Mouse (Mus musculus): ENCODE data around the gene Stil. TPM values are rescaled to one million over a fixed set of nuclear protein-coding genes. Genes with fewer than 3 reads are reported as not detected.

The Stil gene
- polyA plus RNA-seq, 1 experiment from 2014 or later, result 23.0 TPM

GRCm38 (mm10) chr4:115079821-115080349, 79.9 kb downstream of the Stil start:
- ATAC-seq (ENCODE audit: low FRiP score), result peak; percentile 20
- no peak overlapping the region for H3K4me3 ChIP-seq (ENCODE audit: low read depth, low read length)
- no peaks in the 10 kb centered on the region for H3K36me3 ChIP-seq (ENCODE audit: control insufficient read depth, insufficient read depth, low read length)
- peak overlapping the region; percentile 3; the same call in 1 of the 2 replicates for H3K27ac ChIP-seq (ENCODE audit: low read depth, low read length)
- DNase-seq (ENCODE audit: low spot score), result no peak
- no peak overlapping the region for H3K4me2 ChIP-seq (replicated peaks; ENCODE audit: low read depth, low read length)
- H3K4me1 ChIP-seq (replicated peaks; ENCODE audit: control insufficient read depth, insufficient read depth, low read length), result peaks cover 5% of the 10 kb centered on the region
- H3K9ac ChIP-seq (ENCODE audit: low read depth, low read length), result no peak overlapping the region
- no peaks in the 10 kb centered on the region for H3K9me3 ChIP-seq (ENCODE audit: control insufficient read depth, low read length)
- 0 out of 2 replicates have a peak, but pooled peaks cover 2% of the 10 kb centered on the region for H3K27me3 ChIP-seq (ENCODE audit: control insufficient read depth, insufficient read depth, low read length)
- WGBS, result 19% methylated on average over 5 of the region's 5 CpGs

DNA sequence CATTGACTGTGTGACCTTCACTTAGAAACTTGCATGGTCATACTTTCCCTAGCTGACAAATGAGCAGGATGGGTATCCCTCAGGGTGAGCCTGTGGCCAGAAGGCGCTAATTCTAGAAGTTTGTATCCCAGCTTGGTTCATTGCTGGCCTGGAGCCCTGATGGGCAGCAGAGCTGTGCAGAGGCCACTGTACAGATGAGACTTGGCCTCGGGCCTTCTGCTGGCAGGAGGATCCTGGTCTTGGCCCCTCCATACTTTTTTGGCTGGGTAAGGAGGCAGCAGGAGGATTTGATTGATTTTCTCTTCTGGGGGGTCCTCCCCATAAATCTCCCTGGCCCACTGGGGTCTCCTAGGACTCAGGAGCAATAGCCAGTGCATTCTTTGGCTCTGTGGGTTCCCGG, 83.1 kb downstream of the Stil start:
- Histone ChIP-seq H3K9ac (ENCODE audit: low read depth, low read length) (no peak overlapping the region), H3K9me3 (ENCODE audit: control insufficient read depth, low read length) (no peaks in the 10 kb centered on the region), H3K27ac (ENCODE audit: low read depth, low read length) (no peak overlapping the region), H3K27me3 (ENCODE audit: control insufficient read depth, insufficient read depth, low read length) (peaks cover 2% of the 10 kb centered on the region; the same call in 1 of the 2 replicates), H3K4me2 (replicated peaks; ENCODE audit: low read depth, low read length) (no peak overlapping the region), H3K4me1 (replicated peaks; ENCODE audit: control insufficient read depth, insufficient read depth, low read length) (peaks cover 5% of the 10 kb centered on the region), H3K36me3 (ENCODE audit: control insufficient read depth, insufficient read depth, low read length) (no peaks in the 10 kb centered on the region), H3K4me3 (ENCODE audit: low read depth, low read length) (no peak overlapping the region)
- no peak for DNase-seq (ENCODE audit: low spot score)
- 90% methylated on average over 3 of the region's 3 CpGs for WGBS
- no peak for ATAC-seq (ENCODE audit: low FRiP score)

DNA sequence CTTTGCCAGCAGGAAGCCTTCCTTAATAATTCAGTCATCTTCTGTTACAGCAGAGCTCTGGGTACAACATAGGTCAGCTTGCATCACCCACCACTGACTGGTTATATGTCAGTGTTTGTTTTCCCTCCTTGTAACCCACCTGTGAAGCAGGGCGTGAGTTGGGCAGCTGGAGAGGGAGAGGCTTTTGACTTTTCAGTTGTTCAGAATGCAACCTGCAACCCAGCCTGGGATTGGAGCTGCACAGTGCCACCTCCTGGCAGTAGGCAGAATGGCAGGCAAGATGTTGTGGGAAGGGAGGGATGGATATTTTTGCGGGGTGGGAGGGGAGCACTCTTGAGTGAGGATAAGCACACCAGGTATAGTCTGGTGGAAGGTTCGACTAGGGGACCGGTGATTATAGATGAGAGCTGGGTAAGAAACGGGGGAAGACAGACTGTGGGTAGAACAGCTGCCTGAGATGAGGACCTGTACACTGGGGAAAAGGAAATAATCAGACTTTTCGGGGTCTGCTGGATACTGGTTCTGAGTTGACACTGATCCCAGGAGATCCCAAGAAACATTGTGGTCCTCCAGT, 85.7 kb downstream of the Stil start:
- Histone ChIP-seq H3K4me3 (ENCODE audit: low read depth, low read length) (no peak overlapping the region), H3K4me2 (replicated peaks; ENCODE audit: low read depth, low read length) (no peak overlapping the region), H3K4me1 (replicated peaks; ENCODE audit: control insufficient read depth, insufficient read depth, low read length) (no peaks in the 10 kb centered on the region), H3K36me3 (ENCODE audit: control insufficient read depth, insufficient read depth, low read length) (no peaks in the 10 kb centered on the region), H3K9ac (ENCODE audit: low read depth, low read length) (no peak overlapping the region), H3K27me3 (ENCODE audit: control insufficient read depth, insufficient read depth, low read length) (peaks cover 2% of the 10 kb centered on the region; the same call in 1 of the 2 replicates), H3K9me3 (ENCODE audit: control insufficient read depth, low read length) (no peaks in the 10 kb centered on the region), H3K27ac (ENCODE audit: low read depth, low read length) (no peak overlapping the region)
- ATAC-seq (ENCODE audit: low FRiP score) (peak; percentile 39), DNase-seq (ENCODE audit: low spot score) (peak; percentile 82)
- 22% methylated on average over 6 of the region's 6 CpGs for WGBS

DNA sequence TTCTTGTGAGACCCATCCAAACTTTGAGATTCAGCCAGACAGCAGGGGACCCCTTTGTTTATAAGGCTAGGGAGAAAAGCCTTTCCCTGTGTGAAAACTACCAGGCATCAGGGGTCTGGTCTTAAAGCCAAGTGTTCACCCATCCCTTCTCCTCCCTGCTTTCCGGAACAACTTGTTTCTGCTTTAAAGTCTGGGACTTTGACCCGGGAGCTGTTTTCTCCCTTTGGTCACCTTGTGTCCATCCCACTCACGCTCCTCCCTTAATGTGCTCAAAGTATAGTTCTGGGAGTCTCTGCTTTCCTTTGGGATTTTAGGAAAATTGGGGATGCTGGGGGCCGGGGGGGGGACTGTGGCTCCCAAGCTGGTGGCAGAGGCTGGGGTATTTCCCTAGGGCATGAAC, 86.3 kb downstream of the Stil start:
- no peak overlapping the region for H3K4me3 ChIP-seq (ENCODE audit: low read depth, low read length)
- DNase-seq (ENCODE audit: low spot score) (no peak), ATAC-seq (ENCODE audit: low FRiP score) (no peak)
- WGBS, result 74% methylated on average over 4 of the region's 4 CpGs
- no peaks in the 10 kb centered on the region for H3K4me1 ChIP-seq (replicated peaks; ENCODE audit: control insufficient read depth, insufficient read depth, low read length)
- H3K4me2 ChIP-seq (replicated peaks; ENCODE audit: low read depth, low read length), result no peak overlapping the region
- no peak overlapping the region for H3K9ac ChIP-seq (ENCODE audit: low read depth, low read length)
- no peaks in the 10 kb centered on the region for H3K36me3 ChIP-seq (ENCODE audit: control insufficient read depth, insufficient read depth, low read length)
- H3K27me3 ChIP-seq (ENCODE audit: control insufficient read depth, insufficient read depth, low read length), result peaks cover 2% of the 10 kb centered on the region; the same call in 1 of the 2 replicates
- H3K9me3 ChIP-seq (ENCODE audit: control insufficient read depth, low read length), result no peaks in the 10 kb centered on the region
- no peak overlapping the region for H3K27ac ChIP-seq (ENCODE audit: low read depth, low read length)

GRCm38 (mm10) chr4:115086763-115087415, 86.9 kb downstream of the Stil start:
- H3K9ac ChIP-seq (ENCODE audit: low read depth, low read length), result no peak overlapping the region
- H3K36me3 ChIP-seq (ENCODE audit: control insufficient read depth, insufficient read depth, low read length), result no peaks in the 10 kb centered on the region
- H3K27ac ChIP-seq (ENCODE audit: low read depth, low read length), result no peak overlapping the region
- H3K4me2 ChIP-seq (replicated peaks; ENCODE audit: low read depth, low read length), result no peak overlapping the region
- H3K27me3 ChIP-seq (ENCODE audit: control insufficient read depth, insufficient read depth, low read length), result peaks cover 2% of the 10 kb centered on the region; the same call in 1 of the 2 replicates
- no peaks in the 10 kb centered on the region for H3K9me3 ChIP-seq (ENCODE audit: control insufficient read depth, low read length)
- DNase-seq (ENCODE audit: low spot score), result no peak
- no peak for ATAC-seq (ENCODE audit: low FRiP score)
- 47% methylated on average over 3 of the region's 3 CpGs for WGBS
- no peaks in the 10 kb centered on the region for H3K4me1 ChIP-seq (replicated peaks; ENCODE audit: control insufficient read depth, insufficient read depth, low read length)
- H3K4me3 ChIP-seq (ENCODE audit: low read depth, low read length), result no peak overlapping the region

DNA sequence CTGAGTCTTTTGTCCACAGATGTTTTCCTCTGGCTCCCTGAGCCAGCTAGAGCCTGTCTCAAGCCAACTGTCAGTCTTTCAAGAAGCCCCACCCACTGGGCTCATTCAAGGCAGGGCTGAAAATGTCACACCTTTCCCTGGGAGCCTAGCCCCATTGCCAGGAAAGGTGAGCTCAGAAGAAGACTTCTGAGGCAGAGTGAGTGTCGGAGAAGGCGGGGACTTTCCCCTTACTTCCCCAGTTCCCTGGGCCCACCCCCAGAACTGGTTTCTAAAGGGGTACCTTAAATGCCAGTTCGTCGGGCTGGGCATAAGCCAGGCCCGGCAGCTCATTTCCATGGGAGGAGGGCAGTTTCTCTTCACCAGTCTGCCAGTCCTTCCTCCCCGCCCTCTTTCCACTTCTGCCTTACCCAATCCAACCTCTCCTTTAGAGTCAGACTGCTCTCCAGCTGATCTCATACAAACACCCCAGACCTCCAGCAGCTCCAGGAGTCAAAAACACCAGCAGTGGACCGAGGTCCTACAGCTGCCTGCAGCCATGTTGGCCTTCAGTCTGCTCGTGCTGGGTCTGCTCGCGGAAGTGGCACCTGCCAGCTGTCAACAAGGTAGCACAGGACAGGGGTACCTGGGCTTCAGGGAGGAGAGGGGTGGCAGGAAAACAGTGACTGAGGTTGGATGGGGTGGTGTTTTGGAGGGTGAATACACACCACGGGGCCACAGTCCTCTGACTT, 88.8 kb downstream of the Stil start, which contains the start of gene Pdzk1ip1:
Gene Pdzk1ip1, plus strand, starts transcription at position 98 of the 728 bp plus-strand sequence.
- H3K27me3 ChIP-seq (ENCODE audit: control insufficient read depth, insufficient read depth, low read length), result peaks cover 2% of the 10 kb centered on the region; the same call in 1 of the 2 replicates
- H3K9me3 ChIP-seq (ENCODE audit: control insufficient read depth, low read length), result no peaks in the 10 kb centered on the region
- H3K9ac ChIP-seq (ENCODE audit: low read depth, low read length), result no peak within 1 kb of the TSS

GRCm38 (mm10) chr4:115090592-115090991, 90.6 kb downstream of the Stil start:
- Histone ChIP-seq H3K36me3 (ENCODE audit: control insufficient read depth, insufficient read depth, low read length) (no peaks in the 10 kb centered on the region), H3K27me3 (ENCODE audit: control insufficient read depth, insufficient read depth, low read length) (peaks cover 11% of the 10 kb centered on the region; the same call in 1 of the 2 replicates), H3K9ac (ENCODE audit: low read depth, low read length) (no peak overlapping the region), H3K9me3 (ENCODE audit: control insufficient read depth, low read length) (no peaks in the 10 kb centered on the region), H3K4me3 (ENCODE audit: low read depth, low read length) (no peak overlapping the region), H3K27ac (ENCODE audit: low read depth, low read length) (no peak overlapping the region), H3K4me1 (replicated peaks; ENCODE audit: control insufficient read depth, insufficient read depth, low read length) (0 out of 2 replicates have a peak, but pooled peaks cover under 1% of the 10 kb centered on the region), H3K4me2 (replicated peaks; ENCODE audit: low read depth, low read length) (no peak overlapping the region)
- DNase-seq (ENCODE audit: low spot score), result no peak
- no peak for ATAC-seq (ENCODE audit: low FRiP score)
- WGBS, result 79% methylated on average over 2 of the region's 2 CpGs

More for the DNA sequence above, 88.8 kb downstream of the Stil start, which contains the start of gene Pdzk1ip1:
- Histone ChIP-seq H3K36me3 (ENCODE audit: control insufficient read depth, insufficient read depth, low read length) (no peaks in the 10 kb centered on the region), H3K4me2 (replicated peaks; ENCODE audit: low read depth, low read length) (no peak within 1 kb of the TSS), H3K4me3 (ENCODE audit: low read depth, low read length) (no peak within 1 kb of the TSS), H3K4me1 (replicated peaks; ENCODE audit: control insufficient read depth, insufficient read depth, low read length) (no peaks in the 10 kb centered on the region), H3K27ac (ENCODE audit: low read depth, low read length) (no peak within 1 kb of the TSS)
- DNase-seq (ENCODE audit: low spot score) (no peak), ATAC-seq (ENCODE audit: low FRiP score) (no peak)
- WGBS, result 25% methylated on average over 11 of the region's 11 CpGs

- Histone ChIP-seq H3K9me3 (ENCODE audit: control insufficient read depth, low read length) (no peaks in the 10 kb centered on the region), H3K4me1 (replicated peaks; ENCODE audit: control insufficient read depth, insufficient read depth, low read length) (0 out of 2 replicates have a peak, but pooled peaks cover 4% of the 10 kb centered on the region), H3K27me3 (ENCODE audit: control insufficient read depth, insufficient read depth, low read length) (peaks cover 21% of the 10 kb centered on the region), H3K4me2 (replicated peaks; ENCODE audit: low read depth, low read length) (no peak overlapping the region), H3K36me3 (ENCODE audit: control insufficient read depth, insufficient read depth, low read length) (no peaks in the 10 kb centered on the region), H3K4me3 (ENCODE audit: low read depth, low read length) (no peak overlapping the region), H3K27ac (ENCODE audit: low read depth, low read length) (no peak overlapping the region), H3K9ac (ENCODE audit: low read depth, low read length) (no peak overlapping the region)
- ATAC-seq (ENCODE audit: low FRiP score) (no peak), DNase-seq (ENCODE audit: low spot score) (no peak)
- WGBS, result 83% methylated on average over 3 of the region's 3 CpGs
These were observed 91.8 kb downstream of the Stil start for GRCm38 (mm10) chr4:115091806-115092205.
